Mouse (Mus musculus): ENCODE data around the gene Lekr1. TPM values are rescaled to one million over a fixed set of nuclear protein-coding genes. Genes with fewer than 3 reads are reported as not detected.

The Lekr1 gene
- polyA plus RNA-seq, 1 experiment, result 4.5 TPM

GRCm38 (mm10) chr3:65680612-65681011 is 14.6 kb downstream of the Lekr1 start:
- WGBS, result 90% methylated on average over 1 of the region's 1 CpGs
- Histone ChIP-seq H3K27me3 (ENCODE audit: control insufficient read depth, insufficient read depth, low read length) (no peaks in the 10 kb centered on the region), H3K27ac (ENCODE audit: insufficient read depth, low read length) (no peak overlapping the region), H3K4me1 (ENCODE audit: control insufficient read depth, insufficient read depth, low read length) (no peaks in the 10 kb centered on the region), H3K4me3 (replicated peaks; ENCODE audit: insufficient read depth, low read depth, low read length) (no peak overlapping the region)
- DNase-seq, result no peak
- TF ChIP-seq POLR2A (IDR thresholded peaks at IDR 0.05; ENCODE audit: borderline replicate concordance, insufficient read depth, low read length) (no peak), CTCF (IDR thresholded peaks at IDR 0.05; ENCODE audit: borderline replicate concordance, insufficient read depth, low read depth, low read length) (no peak)

- H3K27me3 ChIP-seq (ENCODE audit: control insufficient read depth, insufficient read depth, low read length), result no peaks in the 10 kb centered on the region
- no peaks in the 10 kb centered on the region for H3K4me1 ChIP-seq (ENCODE audit: control insufficient read depth, insufficient read depth, low read length)
- WGBS, result 69% methylated on average over 2 of the region's 2 CpGs
- no peak overlapping the region for H3K27ac ChIP-seq (ENCODE audit: insufficient read depth, low read length)
- TF ChIP-seq POLR2A (IDR thresholded peaks at IDR 0.05; ENCODE audit: borderline replicate concordance, insufficient read depth, low read length), result no peak
- no peak for TF ChIP-seq CTCF (IDR thresholded peaks at IDR 0.05; ENCODE audit: borderline replicate concordance, insufficient read depth, low read depth, low read length)
- H3K4me3 ChIP-seq (replicated peaks; ENCODE audit: insufficient read depth, low read depth, low read length), result no peak overlapping the region
- no peak for DNase-seq
These were observed 23.7 kb downstream of the Lekr1 start for GRCm38 (mm10) chr3:65689705-65690104.

- no peak for TF ChIP-seq POLR2A (IDR thresholded peaks at IDR 0.05; ENCODE audit: borderline replicate concordance, insufficient read depth, low read length)
- TF ChIP-seq CTCF (IDR thresholded peaks at IDR 0.05; ENCODE audit: borderline replicate concordance, insufficient read depth, low read depth, low read length), result no peak
- H3K27ac ChIP-seq (ENCODE audit: insufficient read depth, low read length), result no peak overlapping the region
- H3K4me1 ChIP-seq (ENCODE audit: control insufficient read depth, insufficient read depth, low read length), result no peaks in the 10 kb centered on the region
- no peak for DNase-seq
- no peak overlapping the region for H3K4me3 ChIP-seq (replicated peaks; ENCODE audit: insufficient read depth, low read depth, low read length)
- 73% methylated on average over 2 of the region's 2 CpGs for WGBS
- no peaks in the 10 kb centered on the region for H3K27me3 ChIP-seq (ENCODE audit: control insufficient read depth, insufficient read depth, low read length)
These were observed 24.8 kb downstream of the Lekr1 start for GRCm38 (mm10) chr3:65690850-65691249.

GRCm38 (mm10) chr3:65699704-65700103 is 33.7 kb downstream of the Lekr1 start:
- H3K27me3 ChIP-seq (ENCODE audit: control insufficient read depth, insufficient read depth, low read length), result no peaks in the 10 kb centered on the region
- no peak for DNase-seq
- WGBS, result 16% methylated on average over 1 of the region's 1 CpGs
- H3K4me3 ChIP-seq (replicated peaks; ENCODE audit: insufficient read depth, low read depth, low read length), result no peak overlapping the region
- TF ChIP-seq CTCF (IDR thresholded peaks at IDR 0.05; ENCODE audit: borderline replicate concordance, insufficient read depth, low read depth, low read length) (no peak), POLR2A (IDR thresholded peaks at IDR 0.05; ENCODE audit: borderline replicate concordance, insufficient read depth, low read length) (no peak)
- H3K4me1 ChIP-seq (ENCODE audit: control insufficient read depth, insufficient read depth, low read length), result no peaks in the 10 kb centered on the region
- H3K27ac ChIP-seq (ENCODE audit: insufficient read depth, low read length), result no peak overlapping the region

GRCm38 (mm10) chr3:65714372-65714771 is 48.3 kb downstream of the Lekr1 start:
- 66% methylated on average over 3 of the region's 3 CpGs for WGBS
- no peaks in the 10 kb centered on the region for H3K4me1 ChIP-seq (ENCODE audit: control insufficient read depth, insufficient read depth, low read length)
- H3K27me3 ChIP-seq (ENCODE audit: control insufficient read depth, insufficient read depth, low read length), result no peaks in the 10 kb centered on the region
- H3K27ac ChIP-seq (ENCODE audit: insufficient read depth, low read length), result no peak overlapping the region
- H3K4me3 ChIP-seq (replicated peaks; ENCODE audit: insufficient read depth, low read depth, low read length), result no peak overlapping the region
- no peak for DNase-seq
- TF ChIP-seq POLR2A (IDR thresholded peaks at IDR 0.05; ENCODE audit: borderline replicate concordance, insufficient read depth, low read length) (no peak), CTCF (IDR thresholded peaks at IDR 0.05; ENCODE audit: borderline replicate concordance, insufficient read depth, low read depth, low read length) (no peak)

GRCm38 (mm10) chr3:65717406-65717805 is 51.4 kb downstream of the Lekr1 start:
- H3K4me1 ChIP-seq (ENCODE audit: control insufficient read depth, insufficient read depth, low read length), result no peaks in the 10 kb centered on the region
- no peak for TF ChIP-seq CTCF (IDR thresholded peaks at IDR 0.05; ENCODE audit: borderline replicate concordance, insufficient read depth, low read depth, low read length)
- no peak for TF ChIP-seq POLR2A (IDR thresholded peaks at IDR 0.05; ENCODE audit: borderline replicate concordance, insufficient read depth, low read length)
- H3K27me3 ChIP-seq (ENCODE audit: control insufficient read depth, insufficient read depth, low read length), result no peaks in the 10 kb centered on the region
- no peak for DNase-seq
- 67% methylated on average over 2 of the region's 2 CpGs for WGBS
- no peak overlapping the region for H3K27ac ChIP-seq (ENCODE audit: insufficient read depth, low read length)
- no peak overlapping the region for H3K4me3 ChIP-seq (replicated peaks; ENCODE audit: insufficient read depth, low read depth, low read length)

GRCm38 (mm10) chr3:65722897-65723296 is 56.9 kb downstream of the Lekr1 start:
- DNase-seq, result no peak
- 91% methylated on average over 4 of the region's 4 CpGs for WGBS

GRCm38 (mm10) chr3:65723664-65724063 is 57.6 kb downstream of the Lekr1 start:
- DNase-seq, result no peak
- Histone ChIP-seq H3K27ac (ENCODE audit: insufficient read depth, low read length) (no peak overlapping the region), H3K27me3 (ENCODE audit: control insufficient read depth, insufficient read depth, low read length) (no peaks in the 10 kb centered on the region), H3K4me3 (replicated peaks; ENCODE audit: insufficient read depth, low read depth, low read length) (no peak overlapping the region), H3K4me1 (ENCODE audit: control insufficient read depth, insufficient read depth, low read length) (no peaks in the 10 kb centered on the region)
- TF ChIP-seq CTCF (IDR thresholded peaks at IDR 0.05; ENCODE audit: borderline replicate concordance, insufficient read depth, low read depth, low read length) (no peak), POLR2A (IDR thresholded peaks at IDR 0.05; ENCODE audit: borderline replicate concordance, insufficient read depth, low read length) (no peak)
- WGBS, result 87% methylated on average over 4 of the region's 4 CpGs

More at GRCm38 (mm10) chr3:65722897-65723296, 56.9 kb downstream of the Lekr1 start:
- no peak for TF ChIP-seq POLR2A (IDR thresholded peaks at IDR 0.05; ENCODE audit: borderline replicate concordance, insufficient read depth, low read length)
- TF ChIP-seq CTCF (IDR thresholded peaks at IDR 0.05; ENCODE audit: borderline replicate concordance, insufficient read depth, low read depth, low read length), result no peak
- no peak overlapping the region for H3K4me3 ChIP-seq (replicated peaks; ENCODE audit: insufficient read depth, low read depth, low read length)
- no peak overlapping the region for H3K27ac ChIP-seq (ENCODE audit: insufficient read depth, low read length)
- H3K4me1 ChIP-seq (ENCODE audit: control insufficient read depth, insufficient read depth, low read length), result no peaks in the 10 kb centered on the region
- H3K27me3 ChIP-seq (ENCODE audit: control insufficient read depth, insufficient read depth, low read length), result no peaks in the 10 kb centered on the region

Measured in cerebellum, adult 2 months (tissue).